Mouse (Mus musculus) megakaryocyte, embryonic 14.5 days (primary cell): ENCODE measurements around the gene Gprin2.

Experiments used
- FLI1 ChIP-seq: IDR thresholded peaks from 2 replicates; pipeline ENCODE4 v1.6.1; 2012; ENCODE audit warnings: low read length, inconsistent platforms, mixed read lengths
- GATA1 ChIP-seq: IDR thresholded peaks from 3 replicates; pipeline ENCODE4 v1.6.1; 2012; ENCODE audit warnings: mixed read lengths, low read length, inconsistent platforms, borderline replicate concordance

DNA sequence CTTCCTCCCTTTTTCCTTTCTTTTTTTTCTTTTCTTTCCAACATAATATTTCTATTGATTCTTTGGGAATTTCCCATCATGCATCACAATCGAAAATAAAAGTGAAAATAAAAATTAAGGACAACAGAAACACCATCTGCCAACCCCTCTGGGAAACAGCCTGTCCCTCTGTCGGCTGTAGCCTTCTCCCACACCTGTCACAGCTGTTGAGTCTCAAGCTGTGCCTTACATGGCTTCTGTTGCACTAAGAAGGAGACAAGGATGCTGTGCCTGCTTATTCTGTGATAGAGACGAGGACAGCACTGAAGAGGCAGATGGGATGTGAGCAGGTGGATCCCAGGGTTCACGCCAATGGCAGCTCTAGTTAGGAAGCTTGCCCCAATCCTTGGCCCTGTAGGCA is 7.6 kb upstream of the Gprin2 start:
- TF ChIP-seq GATA1 (no peak), FLI1 (no peak)
